Mouse (Mus musculus) stomach, postnatal 0 days (tissue): Measurements from ENCODE around the gene Cgas. TPM values are rescaled to one million over a fixed set of nuclear protein-coding genes. Genes with fewer than 3 reads are reported as not detected.
A peak's percentile ranks its signal among the peaks of the same experiment; 100 is the strongest.

ENCODE experiments used
- ATAC-seq: fragments of 200-750 bp; cut with Nextera tagmentation; 2 replicates; pipeline ENCODE4 v1.8.0; 2017; ENCODE audit not compliant: low FRiP score, low TSS enrichment
- DNase-seq: peaks from one replicate; pipeline ENCODE4 v3.0.0-alpha.2; 2016; ENCODE audit warnings: low spot score
- H3K27ac ChIP-seq: fragments of 300-500 bp; sonication (generic); replicated peaks from 2 replicates; pipeline ENCODE4 v1.5.1; 2014; ENCODE audit warnings: mild to moderate bottlenecking, control low read depth
- H3K27me3 ChIP-seq: fragments of 300-500 bp; sonication (generic); 2 replicates; pipeline ENCODE4 v1.6.1; 2014; ENCODE audit warnings: low read length; ENCODE audit not compliant: control insufficient read depth, insufficient read depth
- H3K36me3 ChIP-seq: fragments of 300-500 bp; sonication (generic); 2 replicates; pipeline ENCODE4 v1.6.1; 2014; ENCODE audit warnings: low read length, mixed read lengths; ENCODE audit not compliant: control insufficient read depth, insufficient read depth
- H3K4me1 ChIP-seq: fragments of 300-500 bp; sonication (generic); replicated peaks from 2 replicates; pipeline ENCODE4 v1.6.1; 2014; ENCODE audit warnings: antibody characterized with exemption; ENCODE audit not compliant: control insufficient read depth, insufficient read depth
- H3K4me2 ChIP-seq: fragments of 300-500 bp; sonication (generic); replicated peaks from 2 replicates; pipeline ENCODE4 v1.6.1; 2014; ENCODE audit warnings: low read depth, mild to moderate bottlenecking, control low read depth, moderate library complexity
- H3K4me3 ChIP-seq: fragments of 300-500 bp; sonication (generic); 2 replicates; pipeline ENCODE4 v1.5.1; 2014; ENCODE audit warnings: low read depth, low read length, control low read depth
- H3K9ac ChIP-seq: fragments of 300-500 bp; sonication (generic); 2 replicates; pipeline ENCODE4 v1.6.1; 2014; ENCODE audit warnings: mild to moderate bottlenecking, low read length, control low read depth, mixed read lengths
- H3K9me3 ChIP-seq: fragments of 300-500 bp; sonication (generic); 2 replicates; pipeline ENCODE4 v1.6.1; 2016; ENCODE audit warnings: low read length; ENCODE audit not compliant: control insufficient read depth
- CTCF ChIP-seq: IDR thresholded peaks from 2 replicates; pipeline ENCODE4 v1.5.1; 2016; ENCODE audit warnings: antibody characterized with exemption, low read depth, mild to moderate bottlenecking, moderate library complexity
- EP300 ChIP-seq: optimal IDR thresholded peaks from 2 replicates; pipeline ENCODE3; 2016; ENCODE audit warnings: antibody characterized with exemption
- WGBS: fragments of 180-500 bp; shearing (Covaris S2); extraction: QIAGEN DNeasy Blood & Tissue Kit; methylation state at CpG from one replicate; pipeline ENCODE4 v1.1.7; 2014; 5-methylcytosine and 5-hydroxymethylcytosine counted together
- microRNA-seq: library from miRNA; unstranded; fragments of <30 nt; microRNA quantifications from one replicate; pipeline ENCODE4, GENCODE M21; 2016
- polyA plus RNA-seq: library from polyadenylated mRNA; unstranded; fragments of >200 nt; fragmentation: Nextera tagmentation; extraction: Ambion mirVana; gene quantifications from 2 replicates; pipeline ENCODE4 v1.2.1, GENCODE M21; 2015

The Cgas gene
- polyA plus RNA-seq, 1 experiment from 2014 or later: 1.6 TPM

GRCm38 (mm10) chr9:78386947-78387346 is 56.1 kb downstream of the Cgas start:
- H3K4me3 ChIP-seq: no peak overlapping the region
- H3K9ac ChIP-seq: no peak overlapping the region
- no peak overlapping the region for H3K27ac ChIP-seq
- ATAC-seq (no peak), DNase-seq (no peak)
- no peak overlapping the region for H3K4me2 ChIP-seq
- TF ChIP-seq EP300 (no peak), CTCF (no peak)
- WGBS: 85% methylated on average over 7 of the region's 7 CpGs
- no peaks in the 10 kb centered on the region for H3K36me3 ChIP-seq
- H3K27me3 ChIP-seq: no peaks in the 10 kb centered on the region
- no peaks in the 10 kb centered on the region for H3K4me1 ChIP-seq
- no peaks in the 10 kb centered on the region for H3K9me3 ChIP-seq

DNA sequence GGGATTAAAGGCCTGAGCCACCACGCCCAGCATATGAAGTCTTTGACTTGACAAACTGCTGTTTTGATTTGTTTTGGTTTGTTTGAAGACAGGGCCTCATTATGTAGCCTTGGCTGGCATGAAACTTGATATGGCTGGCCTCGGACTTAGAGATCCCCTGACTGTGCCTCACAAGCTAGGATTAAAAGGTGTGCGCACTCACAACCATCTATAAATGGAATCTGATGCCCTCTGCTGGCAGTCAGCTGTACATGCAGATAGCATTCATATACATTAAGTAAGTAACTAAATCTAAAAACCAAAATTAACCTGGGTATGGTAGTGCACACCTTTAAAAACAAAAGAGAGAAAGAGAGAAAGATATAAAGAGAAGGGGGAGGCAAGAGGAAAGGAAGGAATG is 57.1 kb downstream of the Cgas start:
- no peaks in the 10 kb centered on the region for H3K36me3 ChIP-seq
- H3K4me3 ChIP-seq: no peak overlapping the region
- no peaks in the 10 kb centered on the region for H3K4me1 ChIP-seq
- no peaks in the 10 kb centered on the region for H3K27me3 ChIP-seq
- H3K9ac ChIP-seq: no peak overlapping the region
- no peak overlapping the region for H3K4me2 ChIP-seq
- no peak overlapping the region for H3K27ac ChIP-seq
- ATAC-seq (no peak), DNase-seq (peak; percentile 23)
- H3K9me3 ChIP-seq: no peaks in the 10 kb centered on the region
- TF ChIP-seq CTCF: peak; percentile 77
- no peak for TF ChIP-seq EP300
- WGBS: 49% methylated on average over 3 of the region's 3 CpGs

Small RNA genes lying within 50 kb of the gene (microRNA-seq; reads per million reads assigned to microRNA genes)
- not detected for gene Gm26377

Other genes with a start within 250 kb of the Cgas start
- gene Gsta1, start 212.6 kb downstream of the Cgas start, polyA plus RNA-seq: 1,326 and 1,348 TPM in 2 replicates
- 929 and 937 TPM in 2 replicates for gene Gm3776, start 186.1 kb downstream of the Cgas start, polyA plus RNA-seq
- 5.1 and 5.8 TPM in 2 replicates for gene Gm10639, start 153.3 kb downstream of the Cgas start, polyA plus RNA-seq
- gene Omt2a, start 128.4 kb downstream of the Cgas start, polyA plus RNA-seq: not detected in 2 replicates
- gene Omt2b, start 115.6 kb downstream of the Cgas start, polyA plus RNA-seq: not detected in 2 replicates
- gene Gsta2, start 87.4 kb downstream of the Cgas start, polyA plus RNA-seq: 69.4 and 82.2 TPM in 2 replicates
- 1.2 and 2.1 TPM in 2 replicates for gene Dppa5a, start 75.1 kb downstream of the Cgas start, polyA plus RNA-seq
- 0.81 and 0.90 TPM in 2 replicates for gene Ooep, start 64.5 kb downstream of the Cgas start, polyA plus RNA-seq
- 0.08 and 0.12 TPM in 2 replicates for gene Ddx43, start 47.5 kb downstream of the Cgas start, polyA plus RNA-seq
- 11.7 and 12.1 TPM in 2 replicates for gene Mto1, start 5.0 kb upstream of the Cgas start, polyA plus RNA-seq
- gene Gm17324, start 5.5 kb upstream of the Cgas start, polyA plus RNA-seq: 0.72 and 1.1 TPM in 2 replicates
- gene Eef1a1, start 45.9 kb upstream of the Cgas start, polyA plus RNA-seq: 2,673 and 2,818 TPM in 2 replicates
- 9.3 and 10.0 TPM in 2 replicates for gene Slc17a5, start 144.8 kb upstream of the Cgas start, polyA plus RNA-seq
- gene Cd109, start 172.3 kb upstream of the Cgas start, polyA plus RNA-seq: 13.5 and 13.6 TPM in 2 replicates